Mouse (Mus musculus) ES-Bruce4 (cell line): ENCODE results near the gene Chst10.

Experiments
- CTCF ChIP-seq: IDR thresholded peaks from one replicate; pipeline ENCODE4 v1.8.1; 2011; ENCODE audit warnings: low read depth, low read length
- EP300 ChIP-seq: IDR thresholded peaks from 2 replicates; pipeline ENCODE4 v1.6.1; 2011; ENCODE audit warnings: low read depth, low read length; ENCODE audit not compliant: insufficient read depth
- POLR2A ChIP-seq: IDR thresholded peaks from one replicate; pipeline ENCODE4 v1.8.1; 2011; ENCODE audit warnings: low read length; ENCODE audit not compliant: insufficient read depth

GRCm38 (mm10) chr1:38817671-38818070, 80.3 kb downstream of the Chst10 start:
- no peak for TF ChIP-seq POLR2A
- TF ChIP-seq CTCF: no peak
- no peak for TF ChIP-seq EP300
